Mouse (Mus musculus) neutrophil, adult 5-6 weeks (primary cell): ENCODE measurements at regions not wholly inside any gene's neighbourhood (a gene's known extent, or its start where the extent isn't known, plus 50 kb on each side); places are given as distances from the start of the nearest gene placed in this dataset.
"Not testable (repeated sequence)": the region's sequence is repeated elsewhere in the genome, so short reads cannot be mapped to it uniquely, and the experiment has no call there.

ENCODE experiments used
- ATAC-seq: fragments of 151-379, 151-347 bp; 2 replicates; pipeline ENCODE4 v1.8.0; 2017; ENCODE audit warnings: mild to moderate bottlenecking, moderate TSS enrichment; ENCODE audit not compliant: insufficient number of reproducible peaks, poor library complexity, low FRiP score, severe bottlenecking; ENCODE audit errors: extremely low read depth

DNA sequence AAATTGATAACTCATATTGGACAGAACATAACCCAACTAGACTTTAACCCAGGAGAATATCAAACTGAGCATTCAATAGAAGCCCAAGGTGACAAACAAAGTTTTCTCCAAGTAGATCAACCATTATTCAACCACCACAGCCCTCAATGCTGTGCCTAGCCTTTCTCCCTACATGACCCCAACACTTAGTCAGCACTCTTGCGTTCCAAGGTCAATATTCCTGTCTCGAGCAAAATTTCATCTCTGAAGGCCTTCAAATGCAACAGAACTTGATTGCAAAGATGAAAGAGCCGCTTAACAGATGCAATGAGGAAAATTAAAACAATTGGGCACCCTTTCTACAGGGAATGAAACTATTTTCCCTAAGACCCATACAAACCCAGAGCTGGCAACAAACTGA is 485.1 kb downstream of the Synb start:
- no peak for ATAC-seq

GRCm38 (mm10) chr14:68807918-68808317 is 486.2 kb downstream of the Synb start:
- ATAC-seq = no peak

DNA sequence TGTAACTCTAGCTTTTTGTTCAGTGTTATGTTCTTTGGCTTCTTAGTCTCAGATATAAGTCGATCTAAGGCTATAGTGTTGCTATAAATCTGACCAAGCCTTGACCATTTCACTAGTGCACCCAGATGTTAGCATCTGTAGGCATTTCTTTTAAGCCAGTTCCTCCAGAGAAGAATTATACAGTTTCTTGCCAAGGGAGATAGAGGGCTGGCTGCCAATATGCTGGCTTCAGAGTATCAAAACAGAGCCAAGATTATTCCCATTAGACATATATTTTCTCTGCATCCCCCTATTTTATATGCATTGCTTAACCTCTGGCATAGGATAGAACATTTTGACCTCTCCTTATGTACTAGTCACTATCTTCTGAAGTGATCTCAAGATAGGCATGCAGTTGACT is 487.5 kb downstream of the Synb start:
- ATAC-seq = no peak

DNA sequence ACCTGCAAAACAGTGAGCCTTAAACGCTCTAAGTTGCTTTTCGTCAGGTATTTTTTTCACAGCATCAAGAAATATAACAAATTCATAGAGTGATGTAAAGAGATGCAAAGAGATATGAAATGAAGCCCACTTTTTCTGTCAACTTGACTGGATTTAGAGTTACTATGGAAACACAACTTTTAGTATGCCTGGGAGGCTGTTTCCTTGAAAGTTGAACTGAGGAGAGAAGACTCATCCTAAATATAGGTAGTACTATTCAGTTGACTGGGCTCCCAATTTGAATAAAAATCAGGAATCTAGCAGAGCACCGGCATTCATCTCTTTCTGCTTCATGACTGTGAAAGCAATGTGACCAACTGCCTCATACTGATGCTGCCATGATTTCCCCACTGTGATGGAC is 509.7 kb downstream of the Synb start:
- no peak for ATAC-seq

DNA sequence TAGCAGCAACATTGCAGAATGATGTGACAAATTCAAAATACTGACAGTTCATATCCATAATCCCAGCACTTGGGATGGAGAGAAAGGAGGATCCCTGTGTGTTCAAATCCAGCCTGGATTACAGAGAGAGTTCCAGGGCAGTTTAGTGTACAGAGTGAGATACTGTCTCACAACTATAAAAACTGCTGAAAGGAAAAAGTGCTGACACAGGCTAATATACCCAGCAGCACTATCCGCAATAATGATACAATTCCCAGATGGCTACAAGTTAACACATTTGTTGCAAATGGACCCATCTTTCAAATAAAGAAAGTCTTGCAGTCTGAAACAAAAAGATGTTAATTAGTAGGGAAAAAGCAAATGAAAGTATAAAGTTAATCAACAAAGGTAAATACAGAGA is 510.9 kb downstream of the Synb start:
- ATAC-seq = no peak

DNA sequence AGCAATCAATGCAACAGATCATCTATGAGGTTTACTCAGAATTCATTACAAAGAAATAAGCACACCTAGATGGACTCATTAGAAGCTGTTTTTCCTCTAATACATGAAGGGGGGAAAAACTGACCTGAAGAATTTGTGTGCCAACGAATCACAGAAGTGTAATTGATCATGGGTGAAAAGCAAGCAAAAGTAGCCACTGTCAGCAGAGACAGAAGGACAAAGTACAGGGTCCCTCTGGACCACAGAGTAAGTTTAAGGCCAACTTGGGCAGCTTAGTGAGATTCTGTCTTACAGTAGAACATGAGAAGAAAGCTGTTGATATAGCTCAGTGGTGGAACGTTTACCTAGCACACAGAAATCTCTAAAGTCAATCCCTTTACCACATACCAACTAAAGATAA is 523.7 kb downstream of the Synb start:
- no peak for ATAC-seq

GRCm38 (mm10) chr14:68762916-68763315 is 531.2 kb downstream of the Synb start:
- no peak for ATAC-seq

GRCm38 (mm10) chr14:68744661-68745060 is 549.4 kb downstream of the Synb start:
- ATAC-seq = no peak

- ATAC-seq = no peak
Measured at GRCm38 (mm10) chr14:68738474-68738873, 555.6 kb downstream of the Synb start.

DNA sequence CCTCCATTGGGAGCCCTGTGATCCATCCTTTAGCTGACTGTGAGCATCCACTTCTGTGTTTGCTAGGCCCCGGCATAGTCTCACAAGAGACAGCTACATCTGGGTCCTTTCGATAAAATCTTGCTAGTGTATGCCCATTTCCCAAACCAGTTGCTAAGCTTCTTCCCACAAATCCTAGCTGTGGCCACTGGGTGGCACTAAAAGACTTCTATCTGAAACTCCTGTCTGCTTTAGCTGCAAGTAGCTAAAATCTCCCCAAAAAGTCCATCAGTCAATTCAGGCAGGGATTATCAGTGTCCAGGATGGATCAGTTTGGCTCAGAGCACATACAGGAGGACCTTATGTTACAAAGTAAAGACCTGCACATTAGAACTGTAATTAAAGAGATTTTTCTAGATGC is 558.3 kb downstream of the Synb start:
- not testable (repeated sequence) for ATAC-seq

GRCm38 (mm10) chr14:68721156-68721555 is 572.9 kb downstream of the Synb start:
- ATAC-seq = no peak

- no peak for ATAC-seq
Measured at GRCm38 (mm10) chr14:68719429-68720160, 574.5 kb downstream of the Synb start.

DNA sequence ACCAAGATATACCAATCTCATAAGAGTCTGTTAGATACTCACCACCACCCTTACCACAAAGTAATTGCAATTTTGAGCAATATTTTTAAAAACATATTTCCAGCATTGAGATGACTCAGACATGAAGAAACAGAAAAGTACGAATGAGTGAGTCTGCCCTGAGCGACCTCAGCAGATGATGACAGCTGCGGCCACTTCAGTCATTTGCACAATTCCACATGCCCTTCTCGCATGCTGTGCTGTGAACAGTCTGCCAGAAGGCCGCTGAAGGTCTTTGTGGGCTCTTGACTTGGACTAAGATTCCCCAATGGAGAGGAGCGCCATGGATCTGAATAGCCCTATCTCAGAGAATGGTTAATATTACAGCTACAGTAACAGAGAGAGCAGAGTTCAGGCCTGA is 575.3 kb downstream of the Synb start:
- ATAC-seq = no peak
